Mouse (Mus musculus): ENCODE measurements at regions not wholly inside any gene's neighbourhood (a gene's known extent, or its start where the extent isn't known, plus 50 kb on each side); places are given as distances from the start of the nearest gene placed in this dataset.
"Not testable (repeated sequence)": the region's sequence is repeated elsewhere in the genome, so short reads cannot be mapped to it uniquely, and the experiment has no call there.

- no peak for DNase-seq
- intact Hi-C loops (cut with DNase I), result no loop called here
Observed at GRCm38 (mm10) chr7:69167456-69167855, 418.4 kb upstream of the Arrdc4 start.

- no peak for DNase-seq
- intact Hi-C loops (cut with DNase I), result no loop called here
Observed at GRCm38 (mm10) chr7:69161916-69162315, 412.9 kb upstream of the Arrdc4 start.

GRCm38 (mm10) chr7:69142351-69142750 is 393.3 kb upstream of the Arrdc4 start:
- DNase-seq, result no peak
- intact Hi-C loops (cut with DNase I), result no loop called here

GRCm38 (mm10) chr7:69133441-69133840 is 384.4 kb upstream of the Arrdc4 start:
- intact Hi-C loops (cut with DNase I), result no loop called here
- DNase-seq, result no peak

GRCm38 (mm10) chr7:69101770-69102169 is 352.7 kb upstream of the Arrdc4 start:
- intact Hi-C loops (cut with DNase I); DNase-seq: not testable (repeated sequence)

GRCm38 (mm10) chr7:69097587-69098095 is 348.6 kb upstream of the Arrdc4 start:
- intact Hi-C loops (cut with DNase I), result no loop called here
- no peak for DNase-seq

GRCm38 (mm10) chr7:69074780-69075179 is 325.7 kb upstream of the Arrdc4 start:
- intact Hi-C loops (cut with DNase I), result no loop called here
- no peak for DNase-seq

- no peak for DNase-seq
- intact Hi-C loops (cut with DNase I), result no loop called here
Observed at GRCm38 (mm10) chr7:69062994-69063393, 314.0 kb upstream of the Arrdc4 start.

GRCm38 (mm10) chr7:69062506-69062905 is 313.5 kb upstream of the Arrdc4 start:
- no peak for DNase-seq
- intact Hi-C loops (cut with DNase I), result no loop called here

- DNase-seq, result no peak
- intact Hi-C loops (cut with DNase I), result no loop called here
Observed at GRCm38 (mm10) chr7:69062094-69062493, 313.1 kb upstream of the Arrdc4 start.

- no peak for DNase-seq
- intact Hi-C loops (cut with DNase I), result no loop called here
Observed at GRCm38 (mm10) chr7:69061242-69061641, 312.2 kb upstream of the Arrdc4 start.

- intact Hi-C loops (cut with DNase I), result no loop called here
- no peak for DNase-seq
Observed at GRCm38 (mm10) chr7:69016575-69016974, 267.5 kb upstream of the Arrdc4 start.

- intact Hi-C loops (cut with DNase I), result no loop called here
- no peak for DNase-seq
Observed at GRCm38 (mm10) chr7:69015047-69015446, 266.0 kb upstream of the Arrdc4 start.

- no peak for DNase-seq
- intact Hi-C loops (cut with DNase I), result no loop called here
Observed at GRCm38 (mm10) chr7:69007237-69007636, 258.2 kb upstream of the Arrdc4 start.

- intact Hi-C loops (cut with DNase I), result no loop called here
- no peak for DNase-seq
Observed at GRCm38 (mm10) chr7:68988061-68988460, 239.0 kb upstream of the Arrdc4 start.

- intact Hi-C loops (cut with DNase I), result no loop called here
- DNase-seq, result no peak
Observed at GRCm38 (mm10) chr7:68983937-68984336, 234.9 kb upstream of the Arrdc4 start.

- intact Hi-C loops (cut with DNase I), result no loop called here
- DNase-seq, result no peak
Observed at GRCm38 (mm10) chr7:68982914-68983502, 234.0 kb upstream of the Arrdc4 start.

GRCm38 (mm10) chr7:68978576-68978975 is 229.5 kb upstream of the Arrdc4 start:
- no peak for DNase-seq
- intact Hi-C loops (cut with DNase I), result no loop called here

- intact Hi-C loops (cut with DNase I), result no loop called here
Observed at GRCm38 (mm10) chr7:68976813-68977752, 228.0 kb upstream of the Arrdc4 start.

GRCm38 (mm10) chr7:68975956-68976355 is 226.9 kb upstream of the Arrdc4 start:
- no peak for DNase-seq
- intact Hi-C loops (cut with DNase I), result no loop called here

More at GRCm38 (mm10) chr7:68976813-68977752, 228.0 kb upstream of the Arrdc4 start:
- no peak for DNase-seq

GRCm38 (mm10) chr7:68975580-68975894 is 226.5 kb upstream of the Arrdc4 start:
- intact Hi-C loops (cut with DNase I), result no loop called here
- DNase-seq, result no peak
